Mouse (Mus musculus): ENCODE results near the gene Slc1a7.

GRCm38 (mm10) chr4:107923145-107923802, 44.9 kb upstream of the Slc1a7 start, which contains the start of gene Cpt2:
- TF ChIP-seq POLR2A (IDR thresholded peaks at IDR 0.05; ENCODE audit: low read depth, low read length) (peak; percentile 63), CTCF (IDR thresholded peaks at IDR 0.05; ENCODE audit: extremely low read depth, insufficient read depth, insufficient read length, insufficient replicate concordance) (no peak)

Data from spleen, adult 2 months (tissue).